Mouse (Mus musculus): ENCODE measurements at regions not wholly inside any gene's neighbourhood (a gene's known extent, or its start where the extent isn't known, plus 50 kb on each side); places are given as distances from the start of the nearest gene placed in this dataset.

- WGBS = 67% methylated on average over 6 of the region's 6 CpGs
Observed at GRCm38 (mm10) chr2:50755160-50755559, 393.8 kb downstream of the Rnd3 start.

GRCm38 (mm10) chr2:50752408-50752807 lies 396.5 kb downstream of the Rnd3 start:
- Histone ChIP-seq H3K9me3 (replicated peaks; ENCODE audit: control insufficient read depth, low read length) (no peaks in the 10 kb centered on the region), H3K36me3 (replicated peaks; ENCODE audit: control insufficient read depth, insufficient read depth, low read length) (no peaks in the 10 kb centered on the region), H3K4me1 (ENCODE audit: control insufficient read depth, insufficient read depth) (no peaks in the 10 kb centered on the region), H3K4me2 (ENCODE audit: low read depth, low read length) (no peak overlapping the region), H3K27ac (ENCODE audit: low read depth) (no peak overlapping the region), H3K9ac (replicated peaks; ENCODE audit: low read depth, low read length) (no peak overlapping the region), H3K4me3 (ENCODE audit: low read depth, low read length) (no peak overlapping the region), H3K27me3 (ENCODE audit: control insufficient read depth, insufficient read depth, low read length) (no peaks in the 10 kb centered on the region)
- no peak for DNase-seq (ENCODE audit: low spot score)
- TF ChIP-seq EP300 (IDR thresholded peaks at IDR 0.05; ENCODE audit: low read depth) (no peak), CTCF (IDR thresholded peaks at IDR 0.05; ENCODE audit: low read depth) (no peak)
- WGBS = 40% methylated on average over 9 of the region's 9 CpGs
- ATAC-seq (ENCODE audit: insufficient read depth, low read depth) = no peak

More at GRCm38 (mm10) chr2:50755160-50755559, 393.8 kb downstream of the Rnd3 start:
- Histone ChIP-seq H3K9ac (replicated peaks; ENCODE audit: low read depth, low read length) (no peak overlapping the region), H3K4me2 (ENCODE audit: low read depth, low read length) (no peak overlapping the region), H3K9me3 (replicated peaks; ENCODE audit: control insufficient read depth, low read length) (no peaks in the 10 kb centered on the region), H3K36me3 (replicated peaks; ENCODE audit: control insufficient read depth, insufficient read depth, low read length) (no peaks in the 10 kb centered on the region), H3K27ac (ENCODE audit: low read depth) (no peak overlapping the region), H3K4me3 (ENCODE audit: low read depth, low read length) (no peak overlapping the region), H3K27me3 (ENCODE audit: control insufficient read depth, insufficient read depth, low read length) (no peaks in the 10 kb centered on the region), H3K4me1 (ENCODE audit: control insufficient read depth, insufficient read depth) (no peaks in the 10 kb centered on the region)
- no peak for ATAC-seq (ENCODE audit: insufficient read depth, low read depth)
- TF ChIP-seq CTCF (IDR thresholded peaks at IDR 0.05; ENCODE audit: low read depth) (no peak), EP300 (IDR thresholded peaks at IDR 0.05; ENCODE audit: low read depth) (no peak)
- no peak for DNase-seq (ENCODE audit: low spot score)

GRCm38 (mm10) chr2:50750799-50751198 lies 398.1 kb downstream of the Rnd3 start:
- no peak overlapping the region for H3K27ac ChIP-seq (ENCODE audit: low read depth)
- no peak overlapping the region for H3K4me2 ChIP-seq (ENCODE audit: low read depth, low read length)
- ATAC-seq (ENCODE audit: insufficient read depth, low read depth) (no peak), DNase-seq (ENCODE audit: low spot score) (no peak)
- no peaks in the 10 kb centered on the region for H3K36me3 ChIP-seq (replicated peaks; ENCODE audit: control insufficient read depth, insufficient read depth, low read length)
- no peaks in the 10 kb centered on the region for H3K27me3 ChIP-seq (ENCODE audit: control insufficient read depth, insufficient read depth, low read length)
- H3K9ac ChIP-seq (replicated peaks; ENCODE audit: low read depth, low read length) = no peak overlapping the region
- no peaks in the 10 kb centered on the region for H3K9me3 ChIP-seq (replicated peaks; ENCODE audit: control insufficient read depth, low read length)
- TF ChIP-seq EP300 (IDR thresholded peaks at IDR 0.05; ENCODE audit: low read depth) (no peak), CTCF (IDR thresholded peaks at IDR 0.05; ENCODE audit: low read depth) (no peak)
- H3K4me1 ChIP-seq (ENCODE audit: control insufficient read depth, insufficient read depth) = no peaks in the 10 kb centered on the region
- no peak overlapping the region for H3K4me3 ChIP-seq (ENCODE audit: low read depth, low read length)
- 66% methylated on average over 5 of the region's 5 CpGs for WGBS

GRCm38 (mm10) chr2:50744625-50745214 lies 404.2 kb downstream of the Rnd3 start:
- H3K9ac ChIP-seq (replicated peaks; ENCODE audit: low read depth, low read length) = no peak overlapping the region

GRCm38 (mm10) chr2:50743785-50744258 lies 405.1 kb downstream of the Rnd3 start:
- Histone ChIP-seq H3K4me3 (ENCODE audit: low read depth, low read length) (no peak overlapping the region), H3K4me1 (ENCODE audit: control insufficient read depth, insufficient read depth) (no peaks in the 10 kb centered on the region), H3K36me3 (replicated peaks; ENCODE audit: control insufficient read depth, insufficient read depth, low read length) (no peaks in the 10 kb centered on the region), H3K27me3 (ENCODE audit: control insufficient read depth, insufficient read depth, low read length) (no peaks in the 10 kb centered on the region), H3K27ac (ENCODE audit: low read depth) (no peak overlapping the region), H3K9me3 (replicated peaks; ENCODE audit: control insufficient read depth, low read length) (no peaks in the 10 kb centered on the region), H3K9ac (replicated peaks; ENCODE audit: low read depth, low read length) (no peak overlapping the region), H3K4me2 (ENCODE audit: low read depth, low read length) (no peak overlapping the region)
- TF ChIP-seq CTCF (IDR thresholded peaks at IDR 0.05; ENCODE audit: low read depth) (no peak), EP300 (IDR thresholded peaks at IDR 0.05; ENCODE audit: low read depth) (no peak)
- ATAC-seq (ENCODE audit: insufficient read depth, low read depth) = no peak
- no peak for DNase-seq (ENCODE audit: low spot score)
- WGBS = 94% methylated on average over 3 of the region's 3 CpGs

More at GRCm38 (mm10) chr2:50744625-50745214, 404.2 kb downstream of the Rnd3 start:
- 84% methylated on average over 13 of the region's 13 CpGs for WGBS
- H3K36me3 ChIP-seq (replicated peaks; ENCODE audit: control insufficient read depth, insufficient read depth, low read length) = no peaks in the 10 kb centered on the region
- no peaks in the 10 kb centered on the region for H3K9me3 ChIP-seq (replicated peaks; ENCODE audit: control insufficient read depth, low read length)
- no peaks in the 10 kb centered on the region for H3K27me3 ChIP-seq (ENCODE audit: control insufficient read depth, insufficient read depth, low read length)
- H3K4me1 ChIP-seq (ENCODE audit: control insufficient read depth, insufficient read depth) = no peaks in the 10 kb centered on the region
- TF ChIP-seq CTCF (IDR thresholded peaks at IDR 0.05; ENCODE audit: low read depth) (no peak), EP300 (IDR thresholded peaks at IDR 0.05; ENCODE audit: low read depth) (no peak)
- no peak overlapping the region for H3K4me2 ChIP-seq (ENCODE audit: low read depth, low read length)
- no peak overlapping the region for H3K4me3 ChIP-seq (ENCODE audit: low read depth, low read length)
- no peak for ATAC-seq (ENCODE audit: insufficient read depth, low read depth)
- no peak for DNase-seq (ENCODE audit: low spot score)
- no peak overlapping the region for H3K27ac ChIP-seq (ENCODE audit: low read depth)

GRCm38 (mm10) chr2:50742421-50742820 lies 406.5 kb downstream of the Rnd3 start:
- Histone ChIP-seq H3K4me2 (ENCODE audit: low read depth, low read length) (no peak overlapping the region), H3K27me3 (ENCODE audit: control insufficient read depth, insufficient read depth, low read length) (no peaks in the 10 kb centered on the region), H3K9me3 (replicated peaks; ENCODE audit: control insufficient read depth, low read length) (no peaks in the 10 kb centered on the region), H3K4me3 (ENCODE audit: low read depth, low read length) (no peak overlapping the region), H3K36me3 (replicated peaks; ENCODE audit: control insufficient read depth, insufficient read depth, low read length) (no peaks in the 10 kb centered on the region), H3K9ac (replicated peaks; ENCODE audit: low read depth, low read length) (no peak overlapping the region), H3K27ac (ENCODE audit: low read depth) (no peak overlapping the region), H3K4me1 (ENCODE audit: control insufficient read depth, insufficient read depth) (no peaks in the 10 kb centered on the region)
- DNase-seq (ENCODE audit: low spot score) (no peak), ATAC-seq (ENCODE audit: insufficient read depth, low read depth) (no peak)
- TF ChIP-seq EP300 (IDR thresholded peaks at IDR 0.05; ENCODE audit: low read depth) (no peak), CTCF (IDR thresholded peaks at IDR 0.05; ENCODE audit: low read depth) (no peak)
- 76% methylated on average over 2 of the region's 2 CpGs for WGBS
